Mouse (Mus musculus) lung, postnatal 0 days (tissue): ENCODE measurements around the gene Cdk18.
A peak's percentile ranks its signal among the peaks of the same experiment; 100 is the strongest.

Experiments used
- CTCF ChIP-seq: IDR thresholded peaks from 2 replicates; pipeline ENCODE4 v1.5.1; 2016; ENCODE audit warnings: antibody characterized with exemption, mild to moderate bottlenecking
- EP300 ChIP-seq: IDR thresholded peaks from 2 replicates; pipeline ENCODE4 v1.6.1; 2016; ENCODE audit warnings: antibody characterized with exemption, mild to moderate bottlenecking, control low read depth

DNA sequence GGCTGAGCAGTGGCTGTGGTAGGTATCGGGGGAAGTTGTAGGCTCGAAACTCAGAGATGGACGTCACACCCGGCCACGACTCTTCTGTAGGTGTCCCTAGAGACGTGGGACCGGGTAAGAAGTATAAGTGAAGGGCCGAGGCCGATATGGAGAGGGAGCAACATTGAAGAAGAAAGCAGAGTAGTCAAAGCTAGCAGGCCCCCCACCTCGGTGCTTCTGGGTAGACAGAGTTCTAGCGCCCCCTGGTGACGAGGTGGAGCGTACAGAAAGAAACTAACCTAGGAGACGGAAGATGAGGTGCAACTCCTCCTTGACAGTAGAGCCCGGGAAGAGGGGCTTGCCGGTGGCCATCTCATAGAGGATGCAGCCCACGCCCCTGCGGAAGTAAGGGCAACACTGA, 22.9 kb downstream of the Cdk18 start:
- TF ChIP-seq CTCF = peak; percentile 85
- no peak for TF ChIP-seq EP300
